Mouse (Mus musculus) left cerebral cortex, adult 11 months (tissue): Measurements from ENCODE around the gene Popdc2.

Source experiments
- DNase-seq: peaks from one replicate; pipeline ENCODE4 v3.0.0; 2022; ENCODE audit warnings: low spot score

The Popdc2 gene

GRCm38 (mm10) chr16:38376163-38376840 is 14.3 kb downstream of the Popdc2 start:
- DNase-seq, result no peak

- DNase-seq, result no peak
Observed at GRCm38 (mm10) chr16:38376841-38377249, 14.8 kb downstream of the Popdc2 start.

DNA sequence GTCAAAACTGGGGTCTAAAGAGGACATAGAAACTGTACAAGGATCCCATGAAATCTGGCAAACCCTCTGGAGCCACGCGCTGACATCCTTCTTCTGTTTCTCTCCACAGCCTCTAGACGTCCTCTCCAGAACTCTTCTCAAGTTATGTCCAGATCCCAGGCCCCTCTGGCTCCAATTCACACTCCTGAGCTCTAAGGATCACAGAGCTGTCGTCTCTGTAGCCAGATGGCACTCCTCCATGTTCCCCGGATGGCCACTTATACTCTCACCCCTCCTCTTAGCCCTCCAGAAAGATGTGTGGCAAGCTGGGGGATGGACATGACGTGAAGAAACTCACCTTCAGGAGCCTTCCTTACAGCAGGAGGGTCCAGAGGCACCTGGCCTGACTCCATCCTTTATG is 15.5 kb downstream of the Popdc2 start:
- DNase-seq, result no peak

GRCm38 (mm10) chr16:38378591-38378990 is 16.6 kb downstream of the Popdc2 start:
- no peak for DNase-seq

DNA sequence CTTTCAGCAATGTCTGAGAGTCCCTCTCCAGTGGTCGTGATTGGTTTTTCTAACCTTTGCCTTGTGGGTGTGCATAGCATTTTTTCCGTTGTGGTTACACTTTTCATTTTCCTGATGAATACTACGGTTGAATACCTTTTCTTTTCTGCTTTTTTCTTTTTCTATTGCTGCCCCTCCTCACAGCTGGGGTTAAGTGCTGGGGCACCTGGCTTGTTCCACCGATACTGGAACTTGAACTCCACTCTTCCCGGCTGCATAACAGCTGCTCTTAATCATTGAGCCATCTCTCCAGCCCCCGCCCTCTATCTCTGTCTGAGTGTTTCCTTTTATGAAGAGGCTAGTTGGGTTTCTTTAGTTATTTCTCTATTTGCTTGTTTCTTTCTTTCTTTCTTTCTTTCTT is 17.1 kb downstream of the Popdc2 start:
- DNase-seq, result no peak

DNA sequence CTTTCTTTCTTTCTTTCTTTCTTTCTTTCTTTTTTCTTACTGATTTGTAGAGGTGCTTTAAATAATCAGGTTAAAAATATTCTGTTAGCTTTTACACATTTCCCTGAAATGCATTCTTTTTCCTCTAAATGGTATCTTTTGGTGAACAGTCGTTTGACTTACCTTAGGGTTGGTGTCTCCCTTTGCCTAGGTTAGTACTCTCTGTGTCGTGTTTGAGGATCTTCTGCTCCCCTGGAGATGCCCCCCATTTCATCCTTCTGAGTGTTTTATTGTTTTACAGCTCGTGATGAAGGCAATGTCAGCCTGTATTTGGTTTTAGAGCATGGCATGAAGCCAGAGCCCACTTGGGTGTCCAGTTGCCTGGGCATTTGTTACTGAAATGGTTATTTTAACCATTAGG is 17.5 kb downstream of the Popdc2 start:
- no peak for DNase-seq

DNA sequence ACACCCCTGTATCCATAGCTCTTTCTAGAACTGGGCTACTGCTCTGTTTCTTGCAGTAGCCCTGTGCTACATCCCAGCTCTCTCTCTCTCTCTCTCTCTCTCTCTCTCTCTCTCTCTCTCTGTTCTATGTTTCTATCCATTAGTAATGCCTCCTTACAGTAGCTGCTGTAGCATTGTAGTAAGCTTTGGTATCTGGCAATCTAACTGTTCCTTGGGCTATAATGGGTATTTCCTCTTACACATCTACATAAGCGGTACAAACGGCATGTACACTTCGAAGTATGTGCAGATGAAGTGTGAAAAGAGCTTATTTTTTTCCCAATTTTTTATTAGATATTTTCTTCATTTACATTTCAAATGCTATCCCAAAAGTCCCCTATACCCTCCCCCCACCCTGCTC is 17.9 kb downstream of the Popdc2 start:
- no peak for DNase-seq

DNA sequence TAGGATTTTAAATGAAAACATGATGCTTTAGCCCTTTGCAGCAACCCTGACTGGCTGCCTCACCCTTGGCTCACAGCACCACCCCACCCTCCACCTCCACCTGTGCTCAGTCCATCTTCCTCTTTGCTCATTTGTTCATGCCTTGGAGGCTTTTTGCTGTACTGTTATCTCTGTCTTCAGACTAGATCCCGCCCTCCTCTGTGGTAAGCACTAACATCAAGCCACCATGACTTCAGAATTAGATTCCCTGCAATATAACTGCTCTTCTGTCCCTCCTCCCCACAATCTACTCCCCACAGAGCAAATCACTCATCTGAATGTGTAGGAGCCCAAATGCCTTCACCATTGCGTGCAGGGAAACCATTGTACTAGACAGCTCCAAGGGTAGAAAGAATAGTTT is 21.7 kb downstream of the Popdc2 start:
- no peak for DNase-seq

GRCm38 (mm10) chr16:38385184-38385634 is 23.2 kb downstream of the Popdc2 start:
- DNase-seq, result no peak

DNA sequence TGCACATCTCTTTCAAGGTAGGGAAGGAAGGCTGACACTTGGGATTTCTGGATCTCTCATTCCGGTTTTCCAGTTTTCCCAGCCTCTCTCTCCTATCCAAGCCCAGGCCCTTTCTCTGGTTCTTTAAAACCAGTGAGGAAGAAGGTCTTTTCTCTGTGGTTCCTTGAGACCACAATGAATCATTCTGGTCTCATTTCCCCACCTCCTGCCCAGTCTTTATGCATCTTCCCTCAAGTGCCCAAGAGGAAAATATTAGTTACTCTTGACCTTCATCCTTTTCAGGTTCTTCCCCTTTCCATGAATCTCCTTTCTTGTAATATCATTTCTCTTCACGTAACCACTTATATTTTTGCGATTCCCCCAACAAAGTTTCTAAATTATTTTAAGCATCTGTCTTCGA is 23.7 kb downstream of the Popdc2 start:
- DNase-seq, result no peak

DNA sequence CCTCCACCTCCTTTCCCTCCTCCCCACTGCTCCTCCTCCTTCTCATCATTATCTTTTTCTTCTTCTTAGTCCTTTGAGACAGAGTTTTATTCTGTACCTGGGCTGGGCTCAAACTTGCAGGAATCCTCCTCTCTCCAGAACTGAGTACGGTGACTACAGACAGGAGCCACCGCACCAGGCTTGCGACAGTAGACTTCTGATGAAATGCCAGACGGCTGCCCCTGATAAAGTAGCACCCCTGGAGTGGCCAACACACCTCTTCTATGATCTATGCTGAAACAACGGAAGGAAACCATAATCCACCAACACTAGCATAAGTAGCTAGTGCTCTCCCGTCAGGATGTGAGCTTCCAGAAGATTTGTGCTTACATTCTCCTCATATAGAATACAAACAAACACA is 25.4 kb downstream of the Popdc2 start:
- DNase-seq, result no peak

GRCm38 (mm10) chr16:38388757-38389156 is 26.7 kb downstream of the Popdc2 start:
- no peak for DNase-seq

DNA sequence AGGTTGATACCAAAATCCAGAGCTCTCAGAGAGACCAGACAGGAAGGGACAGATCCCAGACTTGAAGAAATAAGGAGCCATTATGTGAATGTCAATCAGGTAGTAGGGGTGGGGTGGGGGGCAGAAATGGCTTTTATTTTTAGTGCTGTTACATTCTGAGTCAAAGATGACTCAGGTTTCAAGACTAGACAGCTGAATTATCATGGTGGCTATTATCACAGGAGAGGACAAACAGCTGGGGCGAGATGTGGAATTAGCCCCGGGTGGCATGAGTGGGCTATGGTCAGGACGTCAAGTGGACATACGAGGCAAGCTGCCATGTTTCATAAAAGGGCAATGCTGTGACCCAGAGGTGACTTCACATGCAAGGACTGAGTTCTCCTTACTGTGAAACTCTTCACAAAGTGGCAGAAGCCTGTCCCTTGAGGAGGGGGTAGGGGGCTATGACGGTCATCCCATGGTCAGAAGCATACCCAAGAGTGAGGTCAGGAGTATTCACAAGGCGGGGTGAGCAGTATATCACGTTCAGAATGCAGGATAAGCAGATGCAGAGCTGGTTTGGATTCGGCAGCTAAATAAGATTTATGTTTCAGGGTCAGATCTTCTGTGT is 27.4 kb downstream of the Popdc2 start:
- no peak for DNase-seq

DNA sequence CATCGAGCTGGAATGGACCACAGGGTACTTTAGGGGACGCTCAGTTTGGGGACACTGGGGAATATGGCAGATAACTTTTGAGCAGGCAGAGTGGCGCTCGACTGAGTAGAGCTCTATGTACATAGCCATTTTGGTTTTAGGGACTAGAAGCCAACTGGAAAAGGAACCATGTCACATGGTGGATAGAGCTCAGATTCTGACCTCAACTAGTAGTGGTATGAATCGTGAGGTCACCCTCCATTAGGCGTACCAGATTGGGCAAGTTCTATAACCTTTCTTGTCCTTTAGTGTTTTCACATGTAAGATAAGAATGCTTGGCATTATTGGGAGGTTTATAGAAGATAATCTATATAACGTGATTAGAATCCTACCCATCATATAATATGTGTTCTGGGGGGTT is 28.3 kb downstream of the Popdc2 start:
- DNase-seq, result no peak

DNA sequence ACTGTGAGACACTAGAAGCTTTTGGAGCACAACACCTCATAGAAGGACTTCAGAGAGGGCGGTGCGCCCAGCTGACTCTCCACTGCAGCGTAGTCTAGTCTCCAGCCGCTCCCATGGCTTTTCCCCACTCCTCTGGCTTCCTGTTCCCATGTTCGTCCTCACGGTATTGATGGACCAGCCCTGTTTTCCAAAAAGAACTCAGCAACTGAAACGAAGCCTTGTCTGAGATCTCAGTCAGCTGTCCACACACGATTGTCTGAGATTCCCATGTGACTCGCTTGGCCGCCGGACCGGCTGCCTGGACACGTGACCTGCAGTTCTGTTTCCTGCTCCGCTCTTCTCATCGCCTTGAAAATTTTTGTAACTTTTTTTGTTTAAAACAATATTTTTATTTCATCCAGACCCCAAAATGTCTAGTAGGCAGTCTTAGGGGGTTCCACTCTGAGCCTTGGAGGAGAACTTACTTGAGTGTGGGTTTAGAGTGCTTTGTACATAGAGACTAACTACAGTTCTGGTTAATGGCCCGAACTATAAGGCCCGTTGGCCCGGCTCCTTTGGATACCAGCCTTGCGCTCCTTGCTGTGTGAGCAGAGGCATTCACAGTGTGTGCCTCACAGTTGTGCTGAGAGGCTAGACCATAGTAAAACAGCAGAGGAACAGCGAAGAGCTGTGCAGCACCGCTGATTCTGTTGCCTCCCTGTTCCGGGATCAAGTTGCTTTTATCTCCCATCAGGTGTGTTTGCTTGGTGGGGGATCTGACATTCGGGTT is 30.3 kb downstream of the Popdc2 start:
- DNase-seq, result no peak

GRCm38 (mm10) chr16:38394191-38394618 is 32.2 kb downstream of the Popdc2 start:
- no peak for DNase-seq

- no peak for DNase-seq
Observed at GRCm38 (mm10) chr16:38395060-38395730, 33.2 kb downstream of the Popdc2 start.

GRCm38 (mm10) chr16:38396155-38396554 is 34.1 kb downstream of the Popdc2 start:
- DNase-seq, result no peak

- no peak for DNase-seq
Observed at GRCm38 (mm10) chr16:38398266-38398665, 36.3 kb downstream of the Popdc2 start.

DNA sequence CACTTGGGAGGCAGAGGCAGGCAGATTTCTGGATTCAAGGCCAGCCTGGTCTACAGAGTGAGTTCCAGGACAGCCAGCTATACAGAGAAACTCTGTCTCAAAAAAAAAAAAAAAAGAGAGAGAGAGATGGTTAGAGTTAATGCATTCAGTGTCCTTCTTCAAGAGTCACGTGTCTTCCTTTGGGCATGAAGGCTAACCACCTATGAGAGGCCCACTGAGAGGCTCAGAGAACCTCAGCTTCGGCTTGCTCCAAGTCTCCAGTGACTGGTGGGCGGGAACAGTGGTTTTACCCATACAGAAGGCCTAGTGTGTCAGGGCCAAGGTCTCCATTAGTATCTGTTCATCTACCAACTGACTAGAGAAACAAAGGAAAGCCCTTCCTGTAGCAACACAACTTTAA is 37.1 kb downstream of the Popdc2 start:
- no peak for DNase-seq

DNA sequence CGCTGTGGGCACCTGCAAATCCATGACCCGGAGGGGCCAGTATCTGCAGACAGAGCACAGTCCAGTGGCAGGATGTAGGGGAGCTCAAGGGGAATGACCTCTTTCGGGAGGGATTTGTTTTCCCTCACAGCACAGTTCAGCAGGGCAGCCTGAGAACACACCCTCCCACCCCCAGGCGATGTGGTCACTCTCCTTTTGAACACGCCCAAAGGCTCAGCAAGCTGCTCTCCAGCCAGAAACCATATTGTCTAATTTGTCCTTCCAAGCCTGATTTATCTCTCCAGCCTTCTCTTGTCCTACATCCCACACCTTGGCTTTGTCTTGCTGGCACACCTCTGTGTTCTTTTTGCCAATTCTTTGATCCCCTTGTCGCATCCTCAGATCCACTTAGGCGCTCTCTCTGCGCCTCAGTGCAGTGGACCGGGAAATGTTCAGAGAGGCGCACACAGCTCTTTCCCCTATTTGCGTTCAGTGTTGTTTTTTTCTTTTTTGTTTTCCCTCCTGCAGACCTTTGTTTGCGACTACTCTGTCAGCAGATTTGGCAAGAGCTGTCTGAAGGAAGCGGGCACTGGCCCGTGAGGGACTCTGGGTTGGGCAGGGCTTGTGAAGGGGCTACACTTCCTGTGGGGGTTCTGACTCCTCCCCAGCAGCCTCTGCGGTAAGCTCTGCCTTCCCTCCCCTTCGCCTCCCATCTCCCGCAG is 37.7 kb downstream of the Popdc2 start:
- no peak for DNase-seq
